In the genomic region with DNA sequence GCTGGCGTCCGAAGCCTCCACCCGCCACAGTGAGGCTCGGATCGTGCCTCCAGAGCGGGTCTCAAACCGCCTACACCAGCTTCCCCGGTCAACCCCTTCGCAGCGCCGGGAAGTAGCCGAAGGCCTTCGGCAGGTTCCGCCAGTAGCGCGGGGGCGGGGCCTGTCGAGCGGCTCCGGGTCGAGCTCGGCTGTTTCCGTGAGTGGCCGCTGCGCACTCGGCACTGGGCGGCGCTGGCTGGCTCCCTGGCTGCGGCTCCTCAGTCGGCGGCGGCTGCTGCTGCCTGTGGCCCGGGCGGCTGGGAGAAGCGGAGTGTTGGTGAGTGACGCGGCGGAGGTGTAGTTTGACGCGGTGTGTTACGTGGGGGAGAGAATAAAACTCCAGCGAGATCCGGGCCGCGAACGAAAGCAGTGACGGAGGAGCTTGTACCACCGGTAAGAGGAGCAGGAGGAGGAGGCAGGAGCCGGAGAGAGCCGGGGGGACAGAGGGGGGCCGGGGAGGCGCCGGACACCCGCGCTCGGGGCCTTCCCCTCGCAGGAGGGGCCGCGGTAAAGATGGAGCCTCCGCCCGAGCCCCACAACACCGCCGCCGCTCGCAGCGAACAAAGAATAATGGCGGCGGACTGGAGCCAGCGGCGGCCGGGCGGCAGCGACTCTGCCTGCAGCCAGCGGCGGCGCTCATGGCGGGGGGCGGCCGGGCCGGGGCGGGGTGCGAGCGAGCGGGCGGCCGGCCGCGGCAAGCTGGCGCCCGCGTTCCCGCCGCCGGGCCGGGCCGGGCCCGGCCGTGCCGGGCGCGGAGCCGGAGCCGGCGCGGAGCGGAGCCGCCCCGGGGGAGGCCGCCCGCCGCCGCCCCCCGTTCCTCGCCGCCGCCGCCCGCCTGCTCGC, we compare ENCODE assay signal across 8 mouse cellular contexts. TPM values are rescaled to one million over a fixed set of nuclear protein-coding genes. Genes with fewer than 3 reads are reported as not detected.
DNase-seq lines count a peak whose midpoint lies in the region; ATAC-seq and TF ChIP-seq lines count a peak whose summit lies in the region.

A gene (plus strand): TSS at position 57 of the 882 bp plus-strand sequence.

- CTCF ChIA-PET in Patski (lab: Charles Lee) = no interaction called here

- H3K27ac ChIP-seq in hindbrain, embryonic 13.5 days = peak within 1 kb of the TSS; percentile 100

- DNase-seq in Patski (ENCODE audit: low read depth, low spot score) = peak; percentile 85
- peak; percentile 100 for DNase-seq in cerebellum, postnatal 14 days
- DNase-seq in frontal cortex, postnatal 14 days (ENCODE audit: low spot score in 2 of 2) = peak; percentile 98 to 99
- peak; percentile 99 for DNase-seq in layer of hippocampus, postnatal 25 days (ENCODE audit: extremely low spot score in 1 of 2, low spot score in 1 of 2)
- peak; percentile 98 for DNase-seq in lung, postnatal 25 days (ENCODE audit: low spot score)
- peak; percentile 99 for DNase-seq in retina, embryonic 14.5 days (ENCODE audit: low spot score)
- peak; percentile 99 for DNase-seq in thymus, postnatal 4 days

- in situ Hi-C loops in Patski (cut with MboI; ENCODE audit: low pct_unique_long_range_greater_than_20kb) = loop anchor here (5.0 kb wide), 1 partner anchor 174 kb away; no protein-coding TSS in a partner anchor

- WGBS in hindbrain, embryonic 13.5 days = under 1% methylated on average over 67 of the region's 119 CpGs

- POLR2A ChIA-PET in Patski (lab: Charles Lee) = interaction anchor here (0.7 to 2.2 kb wide), 3 partner anchors 68 to 411 kb away, joined by 3 to 5 read pairs (median 3); a partner anchor contains a TSS

- ATAC-seq in Patski = peak; percentile 98
- ATAC-seq in hindbrain, embryonic 13.5 days (ENCODE audit: low FRiP score) = peak; percentile 99

- H3K27me3 ChIP-seq in Patski = no peaks in the 10 kb centered on the region
- H3K27me3 ChIP-seq in hindbrain, embryonic 13.5 days = no peaks in the 10 kb centered on the region

- peak within 1 kb of the TSS; percentile 97 for H3K9ac ChIP-seq in hindbrain, embryonic 13.5 days

- peak within 1 kb of the TSS; percentile 87 for H3K4me2 ChIP-seq in hindbrain, embryonic 13.5 days

- H3K36me3 ChIP-seq in hindbrain, embryonic 13.5 days = no peaks in the 10 kb centered on the region

- TF ChIP-seq CTCF in Patski (IDR thresholded peaks at IDR 0.05) = no peak

- no peaks in the 10 kb centered on the region; the same call in 1 of the 2 replicates for H3K9me3 ChIP-seq in hindbrain, embryonic 13.5 days

- H3K4me1 ChIP-seq in hindbrain, embryonic 13.5 days (replicated peaks) = peaks cover 39% of the 10 kb centered on the region

- peak within 1 kb of the TSS; percentile 94 for H3K4me3 ChIP-seq in hindbrain, embryonic 13.5 days

RNA-seq across cellular contexts. Expression of the gene that starts here (rescaled TPM):
- polyA plus RNA-seq in Patski (2021) = 27.1 TPM
- polyA plus RNA-seq in hindbrain, embryonic 13.5 days (2015; fragmentation: Nextera tagmentation; extraction: Ambion mirVana) = 35.5 and 35.9 TPM in 2 replicates
- total RNA-seq in layer of hippocampus, postnatal 25 days (2021) = 10 to 100 TPM; 48.8 to 51.7 TPM

Comparison
In these comparisons a context has a peak if more than half of its experiments do, and no peak if none do; other contexts are left out.
1. Peak in every context shown above with its lines: DNase-seq, ATAC-seq, H3K4me3 ChIP-seq and H3K27ac ChIP-seq.